Mouse (Mus musculus) urinary bladder, adult 2 months (tissue): ENCODE measurements at regions not wholly inside any gene's neighbourhood (a gene's known extent, or its start where the extent isn't known, plus 50 kb on each side); places are given as distances from the start of the nearest gene placed in this dataset.
"Not testable (repeated sequence)": the region's sequence is repeated elsewhere in the genome, so short reads cannot be mapped to it uniquely, and the experiment has no call there.

Source experiments
- DNase-seq: peaks from one replicate; pipeline ENCODE4 v3.0.0; 2022; ENCODE audit warnings: low spot score

- peak; percentile 32 for DNase-seq
These were observed 80.2 kb upstream of the Defb33 start for GRCm38 (mm10) chr8:20812164-20812872.

- DNase-seq: not testable (repeated sequence)
These were observed 79.0 kb upstream of the Defb33 start for GRCm38 (mm10) chr8:20813493-20813892.

- DNase-seq: peak; percentile 67
These were observed 70.0 kb upstream of the Defb33 start for GRCm38 (mm10) chr8:20822434-20822833.

- DNase-seq: peak; percentile 25
These were observed 69.2 kb upstream of the Defb33 start for GRCm38 (mm10) chr8:20823219-20823618.

- not testable (repeated sequence) for DNase-seq
These were observed 53.0 kb upstream of the Defb33 start for GRCm38 (mm10) chr8:20839481-20839880.
